Mouse (Mus musculus) hindbrain, embryonic 11.5 days (tissue): ENCODE data around the gene Mtfr2. TPM values are rescaled to one million over a fixed set of nuclear protein-coding genes. Genes with fewer than 3 reads are reported as not detected.

Experiments used
- ATAC-seq: fragments of 200-750 bp; cut with Nextera tagmentation; 2 replicates; pipeline ENCODE4 v1.8.0; 2017; ENCODE audit warnings: mild to moderate bottlenecking, moderate TSS enrichment, moderate library complexity; ENCODE audit not compliant: low FRiP score
- DNase-seq: peaks from one replicate; pipeline ENCODE4 v3.0.0-alpha.2; 2015; ENCODE audit warnings: low spot score
- H3K27ac ChIP-seq: fragments of 300-500 bp; sonication (generic); 2 replicates; pipeline ENCODE4 v1.5.1; 2014; ENCODE audit warnings: mild to moderate bottlenecking, low read depth, low read length
- H3K27me3 ChIP-seq: fragments of 300-500 bp; sonication (generic); 2 replicates; pipeline ENCODE4 v1.6.1; 2014; ENCODE audit warnings: mild to moderate bottlenecking, low read length, moderate library complexity, mixed read lengths; ENCODE audit not compliant: control insufficient read depth, insufficient read depth
- H3K36me3 ChIP-seq: fragments of 300-500 bp; sonication (generic); 2 replicates; pipeline ENCODE4 v1.6.1; 2014; ENCODE audit warnings: mild to moderate bottlenecking, low read length, moderate library complexity, mixed read lengths; ENCODE audit not compliant: control insufficient read depth, insufficient read depth
- H3K4me1 ChIP-seq: fragments of 300-500 bp; sonication (generic); replicated peaks from 2 replicates; pipeline ENCODE4 v1.6.1; 2014; ENCODE audit warnings: low read length, mixed read lengths; ENCODE audit not compliant: control insufficient read depth, insufficient read depth
- H3K4me2 ChIP-seq: fragments of 300-500 bp; sonication (generic); replicated peaks from 2 replicates; pipeline ENCODE4 v1.6.1; 2014; ENCODE audit warnings: mild to moderate bottlenecking, low read depth, low read length
- H3K4me3 ChIP-seq: fragments of 300-500 bp; sonication (generic); 2 replicates; pipeline ENCODE4 v1.5.1; 2014; ENCODE audit warnings: low read depth, low read length
- H3K9ac ChIP-seq: fragments of 300-500 bp; sonication (generic); 2 replicates; pipeline ENCODE4 v1.6.1; 2014; ENCODE audit warnings: low read depth, low read length
- H3K9me3 ChIP-seq: fragments of 300-500 bp; sonication (generic); 2 replicates; pipeline ENCODE4 v1.6.1; 2016; ENCODE audit warnings: low read length; ENCODE audit not compliant: control insufficient read depth
- WGBS: fragments of 180-500 bp; shearing (Covaris S2); extraction: QIAGEN DNeasy Blood & Tissue Kit; methylation state at CpG from one replicate; pipeline ENCODE4 v1.1.7; 2014; 5-methylcytosine and 5-hydroxymethylcytosine counted together
- polyA plus RNA-seq: library from polyadenylated mRNA; unstranded; fragments of >200 nt; fragmentation: Nextera tagmentation; extraction: Ambion mirVana; gene quantifications from 2 replicates; pipeline ENCODE4 v1.2.1, GENCODE M21; 2014

Mtfr2 gene
- polyA plus RNA-seq, 1 experiment from 2014 or later = 3.7 TPM

DNA sequence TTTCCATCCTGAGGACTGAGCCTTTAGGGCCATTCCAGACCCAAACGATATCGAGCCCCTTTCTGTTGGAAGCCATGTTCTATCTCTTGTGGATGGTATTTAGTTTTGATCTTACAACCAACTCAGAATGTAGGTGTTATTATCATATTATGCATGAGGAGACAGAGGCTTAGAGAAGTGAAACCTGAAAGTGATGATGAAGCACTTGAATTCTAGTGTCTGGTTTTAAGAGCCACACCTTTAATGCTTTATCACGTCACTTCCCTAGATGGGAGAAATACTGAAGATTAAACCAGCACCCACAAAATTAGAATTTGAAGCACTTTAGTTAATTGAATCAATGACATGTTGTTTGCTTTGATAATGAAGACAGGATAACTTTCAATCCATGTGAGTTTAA, 48.2 kb downstream of the Mtfr2 start:
- no peak for ATAC-seq
- Histone ChIP-seq H3K27ac (no peak overlapping the region), H3K36me3 (no peaks in the 10 kb centered on the region), H3K9ac (no peak overlapping the region), H3K4me3 (no peak overlapping the region), H3K4me2 (no peak overlapping the region), H3K27me3 (no peaks in the 10 kb centered on the region), H3K9me3 (no peaks in the 10 kb centered on the region), H3K4me1 (no peaks in the 10 kb centered on the region)
- 92% methylated on average over 3 of the region's 3 CpGs for WGBS
- DNase-seq = no peak

DNA sequence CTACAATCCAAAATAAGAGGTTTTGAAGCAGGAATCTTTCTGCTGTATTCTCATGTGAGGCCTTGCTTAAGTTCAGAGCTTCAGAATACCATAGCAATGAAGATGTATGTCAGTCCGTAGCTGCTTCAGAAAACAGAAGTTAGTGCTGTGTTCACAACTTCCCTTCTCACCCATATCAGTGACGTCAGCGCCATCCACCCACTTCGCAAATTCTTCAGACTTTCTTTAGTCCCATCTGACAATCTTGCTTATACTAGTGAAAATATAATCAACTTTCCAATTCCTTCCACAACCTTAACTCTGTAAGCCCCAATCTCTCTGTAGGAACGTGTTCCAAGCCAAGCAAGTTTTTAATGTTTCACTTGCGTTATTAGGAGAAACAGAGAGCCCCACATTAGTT, 50.7 kb downstream of the Mtfr2 start:
- Histone ChIP-seq H3K4me2 (no peak overlapping the region), H3K9ac (no peak overlapping the region), H3K9me3 (no peaks in the 10 kb centered on the region), H3K36me3 (no peaks in the 10 kb centered on the region), H3K27ac (no peak overlapping the region), H3K27me3 (no peaks in the 10 kb centered on the region), H3K4me1 (no peaks in the 10 kb centered on the region), H3K4me3 (no peak overlapping the region)
- 89% methylated on average over 6 of the region's 6 CpGs for WGBS
- no peak for ATAC-seq
- no peak for DNase-seq

DNA sequence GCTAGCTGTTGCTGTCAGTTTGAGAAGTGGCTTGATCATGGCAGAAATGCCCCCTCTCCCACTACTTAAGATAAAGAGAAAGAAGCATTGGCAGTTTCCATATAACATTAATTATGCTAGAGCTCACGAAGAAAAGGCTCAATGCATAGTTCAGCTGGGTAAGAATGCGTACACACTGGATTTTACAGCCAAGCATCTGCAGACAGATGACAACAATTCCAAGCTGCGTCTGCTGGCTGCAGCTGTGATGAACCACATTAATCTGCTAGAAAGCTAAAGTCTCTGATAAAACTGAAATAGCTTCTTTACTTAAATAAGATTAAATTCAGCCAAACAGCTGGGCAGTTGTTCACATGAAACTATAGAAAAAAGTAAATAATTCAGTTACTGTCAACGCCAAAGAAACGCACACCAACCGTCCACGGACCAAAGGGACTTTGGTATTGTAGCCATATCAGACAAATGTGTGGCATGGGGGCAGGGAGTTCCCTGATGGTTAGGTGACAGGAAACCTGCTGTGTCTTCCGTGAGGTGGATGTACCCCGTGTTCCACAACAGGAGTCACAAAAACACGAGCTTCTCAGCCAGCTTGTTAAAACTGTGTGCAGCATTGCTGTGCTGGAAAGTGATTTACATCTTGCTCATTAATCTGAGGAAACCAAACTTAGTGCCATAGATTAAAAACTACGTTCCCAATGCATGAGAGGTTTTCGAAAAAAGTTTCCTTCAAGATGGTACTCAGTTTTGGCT, 51.2 kb downstream of the Mtfr2 start:
- Histone ChIP-seq H3K4me3 (no peak overlapping the region), H3K27me3 (no peaks in the 10 kb centered on the region), H3K27ac (no peak overlapping the region), H3K9ac (no peak overlapping the region), H3K9me3 (no peaks in the 10 kb centered on the region), H3K4me1 (no peaks in the 10 kb centered on the region), H3K36me3 (no peaks in the 10 kb centered on the region), H3K4me2 (no peak overlapping the region)
- ATAC-seq (no peak), DNase-seq (no peak)
- WGBS = 81% methylated on average over 12 of the region's 12 CpGs

DNA sequence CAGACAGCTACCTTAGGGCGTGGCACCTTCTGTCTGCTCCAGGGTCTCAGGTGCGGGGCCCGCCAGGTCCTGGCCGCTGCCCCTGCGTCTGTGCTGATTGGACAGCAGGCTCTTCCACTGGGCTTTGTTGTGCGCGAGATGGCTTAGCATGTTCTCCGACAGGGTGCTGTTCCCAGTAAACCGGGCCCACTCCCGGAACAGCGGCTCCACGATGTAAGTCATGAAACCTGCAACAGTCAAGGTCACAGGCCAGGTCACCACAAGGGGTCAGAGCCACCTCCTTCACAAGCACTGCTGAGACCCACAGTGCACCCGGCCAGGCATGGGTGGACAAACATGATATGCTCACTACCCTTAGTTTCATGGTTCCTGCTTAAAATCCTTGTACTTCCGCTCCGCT, 52.8 kb downstream of the Mtfr2 start:
- H3K27ac ChIP-seq = no peak overlapping the region
- no peaks in the 10 kb centered on the region for H3K27me3 ChIP-seq
- no peak overlapping the region for H3K4me3 ChIP-seq
- H3K36me3 ChIP-seq = no peaks in the 10 kb centered on the region
- 71% methylated on average over 15 of the region's 15 CpGs for WGBS
- no peaks in the 10 kb centered on the region for H3K9me3 ChIP-seq
- H3K4me1 ChIP-seq = no peaks in the 10 kb centered on the region
- DNase-seq (no peak), ATAC-seq (no peak)
- H3K9ac ChIP-seq = no peak overlapping the region
- H3K4me2 ChIP-seq = no peak overlapping the region; the same call in 1 of the 2 replicates

DNA sequence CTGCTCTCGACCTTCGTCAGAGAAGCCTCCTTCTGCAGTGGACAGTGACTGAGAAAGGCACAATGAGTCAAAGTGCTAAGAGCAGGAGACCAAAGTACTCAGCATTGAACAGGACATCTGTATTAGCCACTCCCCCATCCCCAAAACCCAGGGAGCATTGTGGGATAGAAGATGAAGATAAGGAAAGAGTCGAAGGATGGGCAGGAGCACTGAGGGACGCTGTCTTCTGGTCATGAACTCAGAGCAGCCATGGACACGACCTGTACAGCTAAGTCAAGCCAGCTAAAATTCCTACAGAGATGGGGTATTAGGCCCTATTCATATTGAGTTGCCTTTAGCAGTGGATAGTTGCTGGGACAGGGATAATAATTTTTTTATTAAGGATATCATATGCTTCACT, 55.4 kb downstream of the Mtfr2 start:
- no peaks in the 10 kb centered on the region for H3K27me3 ChIP-seq
- H3K4me1 ChIP-seq = no peaks in the 10 kb centered on the region
- H3K36me3 ChIP-seq = no peaks in the 10 kb centered on the region
- H3K27ac ChIP-seq = no peak overlapping the region
- no peak overlapping the region for H3K9ac ChIP-seq
- H3K4me3 ChIP-seq = no peak overlapping the region
- H3K4me2 ChIP-seq = no peak overlapping the region
- ATAC-seq (no peak), DNase-seq (no peak)
- H3K9me3 ChIP-seq = no peaks in the 10 kb centered on the region
- WGBS = 86% methylated on average over 5 of the region's 5 CpGs

DNA sequence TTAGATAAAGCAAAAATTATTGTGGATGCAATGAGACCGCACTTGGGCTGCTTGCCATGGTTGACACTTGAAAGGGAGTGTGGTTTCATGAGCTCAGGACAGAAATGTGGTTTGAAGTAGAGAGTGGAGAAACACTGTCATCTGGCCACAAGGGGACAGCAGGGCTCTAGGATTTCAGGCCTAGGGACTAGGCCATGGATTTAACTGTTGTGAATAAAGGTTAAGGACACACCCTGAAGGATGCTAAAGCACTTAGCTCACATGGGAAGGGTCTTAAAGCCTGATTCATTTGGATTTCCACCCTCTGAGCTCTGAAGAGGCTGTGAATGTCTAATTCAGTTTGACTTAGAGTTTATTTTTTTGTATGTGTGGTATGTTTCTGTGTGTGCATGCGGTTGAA, 57.9 kb downstream of the Mtfr2 start:
- H3K36me3 ChIP-seq = no peaks in the 10 kb centered on the region
- H3K27ac ChIP-seq = no peak overlapping the region
- 87% methylated on average over 2 of the region's 2 CpGs for WGBS
- H3K4me2 ChIP-seq = no peak overlapping the region
- no peaks in the 10 kb centered on the region for H3K27me3 ChIP-seq
- no peaks in the 10 kb centered on the region for H3K4me1 ChIP-seq
- H3K9me3 ChIP-seq = no peaks in the 10 kb centered on the region
- no peak for ATAC-seq
- H3K9ac ChIP-seq = no peak overlapping the region
- H3K4me3 ChIP-seq = no peak overlapping the region
- peak; percentile 48 for DNase-seq

DNA sequence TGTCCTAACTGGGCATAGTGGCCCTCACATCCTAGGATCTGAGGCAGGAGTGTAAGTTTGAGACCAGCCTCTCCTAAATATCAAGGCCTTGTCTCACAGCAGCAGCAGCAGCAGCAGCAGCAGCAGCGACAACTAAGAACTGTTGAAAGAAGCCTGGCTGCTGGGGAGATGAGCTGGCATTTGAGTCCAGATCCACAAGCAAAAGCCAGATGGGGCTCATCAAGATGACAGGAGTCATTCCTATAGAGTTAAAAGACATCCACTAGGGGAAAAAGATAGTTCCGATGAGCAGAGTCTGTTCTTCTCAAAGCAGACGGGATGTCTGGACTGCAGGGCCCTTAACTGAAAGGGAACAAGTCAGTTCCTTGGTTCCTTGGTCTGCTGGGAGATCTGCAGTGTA, 60.8 kb downstream of the Mtfr2 start:
- H3K9me3 ChIP-seq = no peaks in the 10 kb centered on the region
- H3K27ac ChIP-seq = no peak overlapping the region
- no peak overlapping the region for H3K4me2 ChIP-seq
- no peak overlapping the region for H3K4me3 ChIP-seq
- 71% methylated on average over 3 of the region's 3 CpGs for WGBS
- H3K27me3 ChIP-seq = no peaks in the 10 kb centered on the region
- H3K4me1 ChIP-seq = no peaks in the 10 kb centered on the region
- ATAC-seq = no peak
- H3K9ac ChIP-seq = no peak overlapping the region
- no peaks in the 10 kb centered on the region for H3K36me3 ChIP-seq
- DNase-seq = no peak

DNA sequence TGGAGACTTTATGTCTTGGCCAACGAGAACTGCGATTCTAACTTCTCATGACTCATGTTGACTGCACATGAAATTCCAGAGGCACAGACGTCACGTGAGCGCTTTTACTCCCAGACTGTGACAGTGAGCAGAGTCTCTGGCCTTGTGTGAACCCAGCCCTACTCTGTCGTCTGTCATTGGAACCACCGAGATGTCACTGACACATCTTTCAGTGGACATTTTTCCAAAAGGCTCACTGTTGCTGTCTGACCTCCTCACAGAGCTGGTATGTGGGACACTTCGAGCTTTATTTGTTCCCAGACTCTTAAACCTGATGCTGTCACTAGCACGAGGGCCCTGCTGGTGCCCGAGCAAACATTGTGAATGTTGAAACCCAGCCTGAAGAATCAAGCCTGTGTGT, 61.6 kb downstream of the Mtfr2 start:
- Histone ChIP-seq H3K27me3 (no peaks in the 10 kb centered on the region), H3K4me1 (no peaks in the 10 kb centered on the region), H3K36me3 (no peaks in the 10 kb centered on the region), H3K4me3 (no peak overlapping the region), H3K9ac (no peak overlapping the region), H3K27ac (no peak overlapping the region), H3K9me3 (no peaks in the 10 kb centered on the region), H3K4me2 (no peak overlapping the region)
- WGBS = 85% methylated on average over 10 of the region's 10 CpGs
- DNase-seq = no peak
- no peak for ATAC-seq
